Mouse (Mus musculus) forebrain, embryonic 15.5 days (tissue): ENCODE data around the gene Tmem127. TPM values are rescaled to one million over a fixed set of nuclear protein-coding genes. Genes with fewer than 3 reads are reported as not detected.

Source experiments
- ATAC-seq: fragments of 200-750 bp; cut with Nextera tagmentation; replicated peaks from 2 replicates; pipeline ENCODE4 v1.8.0; 2017; ENCODE audit warnings: mild to moderate bottlenecking, moderate TSS enrichment, moderate library complexity
- H3K27ac ChIP-seq: fragments of 300-500 bp; sonication (generic); replicated peaks from 2 replicates; pipeline ENCODE4 v1.5.1; 2015; ENCODE audit warnings: mild to moderate bottlenecking, inconsistent platforms
- H3K27me3 ChIP-seq: fragments of 300-500 bp; sonication (generic); 2 replicates; pipeline ENCODE4 v1.6.1; 2015; ENCODE audit warnings: inconsistent platforms
- H3K36me3 ChIP-seq: fragments of 300-500 bp; sonication (generic); 2 replicates; pipeline ENCODE4 v1.6.1; 2015; ENCODE audit warnings: mild to moderate bottlenecking, inconsistent platforms
- H3K4me1 ChIP-seq: fragments of 300-500 bp; sonication (generic); 2 replicates; pipeline ENCODE4 v1.6.1; 2015; ENCODE audit warnings: inconsistent platforms
- H3K4me2 ChIP-seq: fragments of 300-500 bp; sonication (generic); replicated peaks from 2 replicates; pipeline ENCODE4 v1.6.1; 2015; ENCODE audit warnings: mild to moderate bottlenecking, inconsistent platforms
- H3K4me3 ChIP-seq: fragments of 300-500 bp; sonication (generic); 2 replicates; pipeline ENCODE4 v1.5.1; 2015; ENCODE audit warnings: mild to moderate bottlenecking, inconsistent platforms
- H3K9ac ChIP-seq: fragments of 300-500 bp; sonication (generic); replicated peaks from 2 replicates; pipeline ENCODE4 v1.6.1; 2015; ENCODE audit warnings: mild to moderate bottlenecking, inconsistent platforms
- H3K9me3 ChIP-seq: fragments of 300-500 bp; sonication (generic); 2 replicates; pipeline ENCODE4 v1.6.1; 2016; ENCODE audit warnings: inconsistent platforms
- WGBS: fragments of 180-500 bp; shearing (Covaris S2); methylation state at CpG from one replicate; pipeline ENCODE4 v1.1.7; 2015; ENCODE audit warnings: mixed read lengths; 5-methylcytosine and 5-hydroxymethylcytosine counted together
- polyA plus RNA-seq: library from polyadenylated mRNA; unstranded; fragments of >200 nt; fragmentation: Nextera tagmentation; extraction: Ambion mirVana; gene quantifications from 2 replicates; pipeline ENCODE4 v1.2.1, GENCODE M21; 2015

The Tmem127 gene
- polyA plus RNA-seq, 1 experiment from 2014 or later = 51.0 TPM

DNA sequence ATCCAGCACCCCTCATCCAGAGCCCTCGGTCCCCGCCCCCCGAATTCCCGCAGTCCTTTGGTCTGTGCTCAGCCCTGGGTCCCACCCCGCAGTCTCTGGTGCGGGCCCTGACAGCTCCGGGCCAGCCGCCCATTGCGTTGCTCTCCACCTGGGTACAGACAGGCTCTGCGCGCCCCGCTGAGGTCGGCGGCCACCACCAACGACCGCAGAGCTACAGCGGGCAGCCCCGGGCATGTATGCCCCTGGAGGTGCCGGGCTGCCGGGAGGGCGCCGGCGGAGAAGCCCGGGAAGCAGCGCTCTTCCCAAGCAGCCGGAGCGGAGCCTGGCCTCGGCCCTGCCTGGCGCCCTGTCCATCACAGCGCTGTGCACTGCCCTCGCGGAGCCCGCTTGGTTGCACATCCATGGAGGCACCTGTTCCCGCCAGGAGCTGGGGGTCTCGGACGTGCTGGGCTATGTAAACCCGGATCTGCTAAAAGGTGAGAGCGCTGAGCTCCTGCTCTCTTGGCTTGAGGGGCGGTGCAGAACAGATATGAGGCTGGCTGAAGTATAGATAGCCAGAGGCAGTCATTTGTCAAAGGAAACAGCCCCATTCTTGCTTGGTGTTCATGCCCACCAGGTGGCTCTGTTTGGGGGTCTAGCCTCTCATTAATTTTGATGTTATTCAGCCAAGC, 761 bp downstream of the Tmem127 start:
- Histone ChIP-seq H3K27ac (peak overlapping the region; percentile 84), H3K36me3 (peaks cover 26% of the 10 kb centered on the region), H3K4me3 (peak overlapping the region; percentile 94), H3K9ac (peak overlapping the region; percentile 86), H3K27me3 (no peaks in the 10 kb centered on the region), H3K4me2 (peak overlapping the region; percentile 95), H3K4me1 (peaks cover 36% of the 10 kb centered on the region), H3K9me3 (no peaks in the 10 kb centered on the region)
- ATAC-seq = peak; percentile 67
- WGBS = under 1% methylated on average over 39 of the region's 39 CpGs

DNA sequence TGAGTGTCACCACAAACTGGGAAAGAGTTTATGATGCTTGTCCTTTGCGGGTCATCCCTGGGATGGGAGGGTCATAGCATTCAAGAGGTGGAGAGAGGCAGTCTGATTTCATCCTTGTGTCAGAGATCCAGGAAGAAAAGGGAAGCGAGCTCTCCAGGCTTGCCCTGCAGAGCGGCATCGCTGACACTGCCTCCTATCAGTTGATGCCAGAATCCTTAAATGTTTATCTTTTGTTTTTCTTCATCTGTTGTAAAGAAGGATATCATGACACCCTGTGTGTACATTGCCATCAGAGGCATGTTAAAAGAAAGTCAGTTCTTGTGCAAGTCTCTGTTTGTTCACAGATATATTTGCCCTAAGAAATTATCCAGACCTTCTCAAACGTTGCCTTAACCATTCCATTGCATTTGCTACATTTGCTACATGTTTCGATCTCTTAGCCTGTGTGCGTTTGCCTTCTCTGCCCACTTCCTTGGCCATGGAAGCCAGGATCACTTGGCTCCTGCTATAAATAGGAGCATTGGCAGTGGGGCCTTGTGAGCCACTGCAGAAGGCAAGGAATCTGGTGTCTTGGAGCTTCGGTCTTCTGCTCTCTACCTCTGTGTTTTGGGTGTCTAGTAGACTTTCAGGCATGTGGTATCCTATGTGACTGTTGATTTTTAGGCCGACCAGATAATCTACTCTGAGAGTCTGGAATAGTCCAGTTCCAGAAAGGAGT, 2.7 kb downstream of the Tmem127 start:
- no peaks in the 10 kb centered on the region for H3K9me3 ChIP-seq
- no peak overlapping the region for H3K27ac ChIP-seq
- no peak for ATAC-seq
- no peak overlapping the region for H3K4me2 ChIP-seq
- no peak overlapping the region; the same call in 1 of the 2 replicates for H3K9ac ChIP-seq
- no peak overlapping the region for H3K4me3 ChIP-seq
- H3K4me1 ChIP-seq = peaks cover 36% of the 10 kb centered on the region
- WGBS = 94% methylated on average over 9 of the region's 9 CpGs
- no peaks in the 10 kb centered on the region for H3K27me3 ChIP-seq
- peaks cover 7% of the 10 kb centered on the region for H3K36me3 ChIP-seq

GRCm38 (mm10) chr2:127251457-127251856, 3.7 kb downstream of the Tmem127 start:
- no peak overlapping the region for H3K27ac ChIP-seq
- H3K4me1 ChIP-seq = peaks cover 33% of the 10 kb centered on the region
- no peaks in the 10 kb centered on the region for H3K27me3 ChIP-seq
- no peak overlapping the region for H3K4me3 ChIP-seq
- no peak for ATAC-seq
- 70% methylated on average over 3 of the region's 3 CpGs for WGBS
- H3K36me3 ChIP-seq = 0 out of 2 replicates have a peak, but pooled peaks cover 3% of the 10 kb centered on the region
- no peaks in the 10 kb centered on the region for H3K9me3 ChIP-seq
- H3K4me2 ChIP-seq = no peak overlapping the region
- H3K9ac ChIP-seq = no peak overlapping the region

DNA sequence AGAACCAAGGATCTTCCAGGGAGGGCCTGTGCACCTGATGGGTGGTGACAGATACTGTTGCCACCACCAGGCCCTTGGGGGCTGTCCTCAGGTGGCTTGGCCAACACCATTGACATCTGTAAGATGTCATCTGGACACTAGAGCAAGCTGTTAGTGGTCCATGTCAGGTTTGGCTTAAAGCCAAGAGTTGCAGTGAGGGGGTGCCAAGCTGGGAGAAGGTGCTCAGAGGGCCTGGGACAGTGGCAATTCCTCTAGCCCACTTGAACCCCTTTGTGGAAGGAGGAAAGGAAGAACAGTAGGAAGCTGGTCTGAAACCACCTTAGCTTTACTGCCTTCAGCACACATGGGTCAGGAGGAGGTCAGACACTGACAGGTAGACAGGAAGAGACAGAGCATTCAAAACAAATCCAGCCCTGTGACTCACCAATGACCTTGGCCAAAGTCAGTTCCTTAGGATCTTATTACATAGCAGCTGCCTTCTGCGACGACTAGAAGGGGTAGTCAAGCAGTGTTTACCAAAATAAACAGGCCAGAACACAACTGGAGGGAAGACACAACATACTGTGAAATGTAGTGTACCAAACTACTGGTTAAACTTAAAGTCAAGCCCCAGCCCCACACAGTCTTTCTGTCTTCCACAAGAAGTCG, 4.3 kb downstream of the Tmem127 start:
- H3K9ac ChIP-seq = no peak overlapping the region
- no peak overlapping the region for H3K27ac ChIP-seq
- no peaks in the 10 kb centered on the region for H3K27me3 ChIP-seq
- H3K9me3 ChIP-seq = no peaks in the 10 kb centered on the region
- ATAC-seq = no peak
- no peak overlapping the region for H3K4me3 ChIP-seq
- peaks cover 28% of the 10 kb centered on the region for H3K4me1 ChIP-seq
- no peak overlapping the region for H3K4me2 ChIP-seq
- peaks cover 6% of the 10 kb centered on the region; the same call in 1 of the 2 replicates for H3K36me3 ChIP-seq
- 87% methylated on average over 3 of the region's 3 CpGs for WGBS

DNA sequence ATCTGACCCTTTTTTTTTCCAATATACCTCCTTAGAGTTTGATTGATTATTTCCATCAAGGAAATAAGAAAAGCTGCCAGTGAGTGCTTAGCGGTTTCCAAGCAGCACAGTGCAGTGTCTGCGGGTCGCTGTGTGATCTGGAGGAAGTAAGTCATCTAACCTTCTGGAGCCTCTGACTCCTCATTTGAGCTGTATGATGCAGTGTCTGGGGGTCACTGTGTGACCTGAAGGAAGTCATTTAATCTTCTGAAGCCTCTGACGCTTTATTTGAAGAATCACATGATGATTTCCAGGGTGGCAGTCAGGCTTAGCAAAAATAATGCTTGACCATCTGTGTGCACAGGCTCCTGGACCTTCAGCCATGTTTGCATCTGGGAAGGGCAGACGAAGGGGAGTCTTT, 5.1 kb downstream of the Tmem127 start:
- 87% methylated on average over 5 of the region's 5 CpGs for WGBS
- no peaks in the 10 kb centered on the region for H3K27me3 ChIP-seq
- H3K4me1 ChIP-seq = peaks cover 26% of the 10 kb centered on the region
- no peak overlapping the region for H3K27ac ChIP-seq
- no peak for ATAC-seq
- no peak overlapping the region for H3K4me3 ChIP-seq
- no peaks in the 10 kb centered on the region for H3K9me3 ChIP-seq
- no peak overlapping the region for H3K9ac ChIP-seq
- H3K4me2 ChIP-seq = no peak overlapping the region
- H3K36me3 ChIP-seq = peaks cover 14% of the 10 kb centered on the region; the same call in 1 of the 2 replicates

DNA sequence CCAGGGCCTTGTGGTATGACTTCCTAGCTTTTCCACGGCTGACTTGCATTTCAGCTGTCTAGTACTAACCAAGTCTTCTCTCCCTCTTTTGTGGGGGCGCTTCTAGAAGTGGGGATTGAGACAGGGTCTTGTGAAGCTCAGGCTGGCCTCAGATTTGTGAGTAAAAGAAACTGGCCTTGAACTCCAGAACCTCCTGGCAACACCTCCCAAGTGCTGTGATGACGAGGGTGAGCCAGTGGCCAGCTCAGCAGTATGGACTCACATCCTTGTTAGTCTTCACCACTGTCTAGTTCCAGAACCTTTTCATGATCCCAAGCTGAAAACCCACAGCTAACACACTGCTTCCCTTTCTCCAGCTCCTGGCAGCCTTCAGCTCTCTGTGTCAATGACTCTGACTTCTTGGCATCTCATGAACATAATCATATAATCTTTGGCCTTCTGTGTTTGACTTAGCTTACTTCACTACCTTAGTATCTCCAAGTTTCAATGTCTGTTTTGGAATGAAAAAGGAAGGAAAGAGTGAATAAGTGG, 7.0 kb downstream of the Tmem127 start:
- ATAC-seq = no peak
- WGBS = 87% methylated on average over 3 of the region's 3 CpGs
- Histone ChIP-seq H3K27ac (no peak overlapping the region), H3K9ac (no peak overlapping the region), H3K4me1 (peaks cover 13% of the 10 kb centered on the region), H3K36me3 (peaks cover 31% of the 10 kb centered on the region), H3K4me2 (no peak overlapping the region), H3K4me3 (no peak overlapping the region), H3K9me3 (no peaks in the 10 kb centered on the region), H3K27me3 (no peaks in the 10 kb centered on the region)

GRCm38 (mm10) chr2:127255294-127255693, 7.6 kb downstream of the Tmem127 start:
- H3K9me3 ChIP-seq = no peaks in the 10 kb centered on the region
- no peak for ATAC-seq
- H3K27me3 ChIP-seq = no peaks in the 10 kb centered on the region
- no peak overlapping the region for H3K4me2 ChIP-seq
- peaks cover 7% of the 10 kb centered on the region for H3K4me1 ChIP-seq
- no peak overlapping the region for H3K9ac ChIP-seq
- peaks cover 35% of the 10 kb centered on the region for H3K36me3 ChIP-seq
- no peak overlapping the region for H3K4me3 ChIP-seq
- no peak overlapping the region for H3K27ac ChIP-seq
- 89% methylated on average over 6 of the region's 6 CpGs for WGBS

DNA sequence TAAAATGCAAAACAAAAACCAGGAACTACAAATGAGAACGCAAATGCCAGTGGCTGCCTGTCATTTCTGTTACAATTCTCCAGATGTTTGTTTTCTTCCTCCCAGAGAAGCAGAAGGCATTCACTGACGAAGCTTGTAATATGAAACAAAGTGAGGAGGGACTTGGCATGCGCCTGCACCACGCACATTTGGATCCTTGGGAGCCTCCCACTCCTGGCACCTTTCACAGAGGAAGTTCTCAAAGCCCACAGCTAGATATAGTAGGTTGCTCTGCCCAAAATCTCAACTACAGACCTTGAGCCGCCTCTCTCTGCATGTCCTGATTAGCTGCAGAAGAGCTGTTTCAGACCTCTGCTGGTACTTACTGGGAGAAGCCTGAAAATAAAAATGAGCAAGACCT, 11.6 kb downstream of the Tmem127 start:
- Histone ChIP-seq H3K4me1 (no peaks in the 10 kb centered on the region), H3K9me3 (no peaks in the 10 kb centered on the region), H3K36me3 (peaks cover 35% of the 10 kb centered on the region), H3K4me2 (no peak overlapping the region), H3K4me3 (no peak overlapping the region), H3K9ac (no peak overlapping the region), H3K27ac (no peak overlapping the region), H3K27me3 (no peaks in the 10 kb centered on the region)
- ATAC-seq = no peak
- WGBS = 85% methylated on average over 5 of the region's 5 CpGs

- no peak for ATAC-seq
- no peak overlapping the region for H3K4me3 ChIP-seq
- no peaks in the 10 kb centered on the region for H3K4me1 ChIP-seq
- peaks cover 24% of the 10 kb centered on the region for H3K36me3 ChIP-seq
- no peaks in the 10 kb centered on the region for H3K9me3 ChIP-seq
- H3K9ac ChIP-seq = no peak overlapping the region
- no peak overlapping the region for H3K27ac ChIP-seq
- H3K4me2 ChIP-seq = no peak overlapping the region
- H3K27me3 ChIP-seq = no peaks in the 10 kb centered on the region
Observed at GRCm38 (mm10) chr2:127262480-127262879, 14.8 kb downstream of the Tmem127 start.

- H3K36me3 ChIP-seq = no peaks in the 10 kb centered on the region
- H3K27me3 ChIP-seq = no peaks in the 10 kb centered on the region
- no peak overlapping the region for H3K9ac ChIP-seq
- H3K4me3 ChIP-seq = no peak overlapping the region
- peaks cover 19% of the 10 kb centered on the region for H3K4me1 ChIP-seq
- H3K27ac ChIP-seq = no peak overlapping the region
- no peaks in the 10 kb centered on the region for H3K9me3 ChIP-seq
- WGBS = 34% methylated on average over 4 of the region's 4 CpGs
- ATAC-seq = no peak
- no peak overlapping the region for H3K4me2 ChIP-seq
Observed at GRCm38 (mm10) chr2:127267854-127268253, 20.1 kb downstream of the Tmem127 start.

GRCm38 (mm10) chr2:127269491-127270299, 22.0 kb downstream of the Tmem127 start, which contains the start of gene Stard7:
Stard7 (plus strand) TSS chr2:127270218.
- Histone ChIP-seq H3K4me1 (peaks cover 24% of the 10 kb centered on the region), H3K27me3 (no peaks in the 10 kb centered on the region), H3K4me2 (peak within 1 kb of the TSS; percentile 88), H3K27ac (peak within 1 kb of the TSS; percentile 93), H3K9ac (peak within 1 kb of the TSS; percentile 88), H3K36me3 (no peaks in the 10 kb centered on the region), H3K9me3 (no peaks in the 10 kb centered on the region), H3K4me3 (peak within 1 kb of the TSS; percentile 90)
- WGBS = under 1% methylated on average over 49 of the region's 49 CpGs
- ATAC-seq = peak; percentile 99
